Mouse (Mus musculus) right cerebral cortex, postnatal 36 days (tissue): ENCODE measurements around the gene Poln.

ENCODE experiments used
- DNase-seq, 2 experiments: peaks; one replicate each; pipeline ENCODE4 v3.0.0; 2022; ENCODE audit warnings: low spot score in 2 of 2, mixed read lengths in 1 of 2

Gene Poln

DNA sequence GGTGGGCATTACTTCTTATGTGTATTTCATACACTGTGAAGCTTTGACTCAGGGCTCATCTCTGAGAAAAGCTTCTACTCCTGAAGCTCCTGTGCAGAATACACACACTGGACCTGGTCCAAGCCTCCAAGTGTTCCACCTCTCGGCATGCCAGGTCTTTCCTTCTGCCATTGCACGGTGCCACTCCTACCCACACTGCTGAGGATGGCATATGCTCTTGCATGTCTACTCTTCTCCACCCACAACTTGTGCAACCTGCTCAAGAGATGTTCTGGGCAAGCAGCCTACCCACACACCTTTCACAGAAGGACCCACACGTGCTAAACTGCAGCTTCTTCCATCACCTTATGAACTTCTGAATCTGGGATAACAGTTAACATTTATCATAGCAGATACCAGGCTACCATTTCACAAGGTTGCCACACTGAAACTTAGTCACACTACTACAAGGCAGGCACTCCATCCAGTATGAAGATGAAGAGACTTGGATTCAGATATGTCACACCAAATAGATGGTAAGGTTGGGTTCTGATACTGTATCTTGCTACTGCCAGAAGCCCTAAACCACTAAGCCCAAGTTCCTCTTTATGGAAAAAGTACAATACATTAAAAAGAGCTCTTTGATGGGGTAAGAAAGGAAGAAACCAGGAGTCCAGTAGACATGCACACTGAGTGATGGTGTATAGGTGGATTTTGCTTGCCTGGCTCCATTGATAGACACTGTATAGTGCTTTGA lies 50.0 kb downstream of the Poln start:
- DNase-seq: peak; percentile 38 to 42

DNA sequence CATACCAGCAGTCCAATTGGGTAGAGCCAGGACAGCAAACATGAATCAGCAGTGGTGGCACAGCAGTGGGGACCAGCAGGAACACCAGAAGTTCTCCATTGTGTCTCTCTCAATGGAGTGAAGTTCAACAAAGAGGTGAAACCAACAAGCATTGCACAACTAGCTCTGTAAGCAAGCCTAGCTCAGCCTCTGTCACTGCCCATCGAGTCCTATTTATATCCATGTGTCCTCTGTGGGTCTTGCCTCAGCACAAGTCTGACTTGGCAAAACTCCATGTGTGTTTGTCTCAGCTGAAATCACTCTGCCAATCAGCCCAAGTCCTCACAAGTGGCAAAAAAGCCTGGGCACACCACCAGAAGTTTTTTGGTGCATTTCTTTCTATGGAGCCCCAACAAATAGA lies 63.6 kb downstream of the Poln start:
- no peak for DNase-seq

DNA sequence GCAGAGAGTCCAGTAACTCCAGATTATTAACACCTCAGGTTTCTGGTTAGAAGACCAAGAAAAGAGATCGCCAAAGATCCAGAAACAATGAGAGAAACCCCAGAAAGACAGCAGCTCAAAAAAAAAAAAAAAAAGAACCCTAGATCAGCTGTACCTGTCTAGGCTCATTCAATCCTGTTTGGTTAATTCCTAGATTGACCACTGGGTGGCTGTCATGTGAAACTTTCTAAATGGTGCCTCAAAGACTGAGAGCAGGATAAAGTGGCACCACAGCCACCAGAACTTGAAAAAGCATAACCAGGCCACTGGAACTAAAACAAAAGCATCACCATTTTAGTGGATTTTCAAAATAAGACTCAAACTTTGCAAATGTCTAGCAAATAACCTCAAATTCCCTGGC lies 71.9 kb downstream of the Poln start:
- DNase-seq: peak; percentile 19 to 52

DNA sequence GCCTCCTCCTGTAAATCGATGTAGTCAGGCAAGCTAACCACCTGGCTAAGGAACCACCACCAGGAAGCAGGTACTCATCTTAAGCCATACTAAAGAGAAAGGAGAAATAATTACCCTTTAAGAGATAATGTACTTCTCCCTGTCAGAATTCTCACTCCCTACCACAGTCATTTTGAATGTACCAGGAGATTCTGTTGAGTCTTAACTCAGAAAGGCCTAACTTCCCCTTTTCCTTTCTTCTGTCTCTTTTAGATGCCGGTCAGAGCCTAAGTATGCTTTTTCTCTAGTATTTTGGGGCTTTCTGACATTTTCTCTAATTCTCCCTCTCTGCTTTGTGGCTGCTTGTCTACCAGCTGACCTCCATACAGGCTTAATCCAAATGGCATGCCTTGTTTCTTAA lies 76.2 kb downstream of the Poln start:
- DNase-seq: no peak

DNA sequence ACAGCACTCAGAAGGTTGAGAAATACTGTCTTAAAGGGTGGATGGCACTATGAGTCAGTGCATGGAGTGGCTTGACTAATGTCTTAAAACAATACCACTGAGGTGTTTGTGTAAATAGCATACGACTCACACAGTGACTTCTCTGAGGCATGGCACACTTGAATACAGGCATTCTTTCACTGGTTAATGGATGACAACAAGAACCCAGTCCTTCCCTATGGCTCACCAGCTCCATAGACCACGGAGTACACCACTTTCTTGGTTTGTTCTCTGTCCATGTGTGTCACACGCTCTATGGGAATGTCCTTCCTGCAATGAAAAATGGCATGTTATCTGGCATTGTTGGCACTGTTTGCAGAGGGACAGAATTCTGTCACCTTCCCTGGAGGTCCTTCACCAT lies 136.7 kb downstream of the Poln start:
- no peak for DNase-seq

DNA sequence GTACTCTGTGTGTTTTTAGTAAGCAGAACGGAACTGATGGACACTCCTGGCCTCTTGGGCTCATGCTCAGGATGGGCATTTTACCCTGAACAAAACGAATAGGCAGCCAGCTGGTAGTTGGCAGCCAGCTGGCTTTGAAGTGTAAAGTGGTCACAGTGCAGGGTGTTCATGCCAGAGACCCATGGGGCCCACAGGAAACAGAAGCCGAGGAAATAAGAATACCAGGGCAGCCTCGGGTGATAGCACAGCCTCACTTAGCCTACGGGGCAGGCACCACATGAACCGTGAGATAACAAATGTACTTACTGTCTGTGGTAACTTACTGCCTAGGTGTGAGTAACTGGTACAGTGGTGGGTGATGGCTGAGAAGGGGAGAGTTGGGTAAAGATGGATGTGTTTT lies 138.2 kb downstream of the Poln start:
- DNase-seq: no peak

DNA sequence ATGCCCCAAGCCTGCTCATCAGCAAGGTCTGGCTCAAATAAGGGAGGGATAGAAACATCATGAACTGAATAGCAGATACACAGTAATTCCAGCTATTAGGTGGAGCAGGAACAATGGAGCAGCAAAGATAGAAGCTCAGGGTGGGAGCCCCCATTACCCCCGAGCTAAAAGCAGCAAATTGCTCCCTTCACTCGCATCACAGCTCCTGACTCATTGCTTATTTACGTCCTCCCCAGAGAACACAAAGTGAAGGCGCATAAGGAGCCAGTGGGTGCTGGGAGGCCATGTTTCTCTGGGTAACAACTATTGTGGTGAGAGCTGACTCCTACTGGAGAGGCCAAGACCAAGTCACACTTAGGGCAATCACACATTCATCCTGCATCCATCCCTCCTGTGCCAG lies 139.1 kb downstream of the Poln start:
- DNase-seq: no peak

DNA sequence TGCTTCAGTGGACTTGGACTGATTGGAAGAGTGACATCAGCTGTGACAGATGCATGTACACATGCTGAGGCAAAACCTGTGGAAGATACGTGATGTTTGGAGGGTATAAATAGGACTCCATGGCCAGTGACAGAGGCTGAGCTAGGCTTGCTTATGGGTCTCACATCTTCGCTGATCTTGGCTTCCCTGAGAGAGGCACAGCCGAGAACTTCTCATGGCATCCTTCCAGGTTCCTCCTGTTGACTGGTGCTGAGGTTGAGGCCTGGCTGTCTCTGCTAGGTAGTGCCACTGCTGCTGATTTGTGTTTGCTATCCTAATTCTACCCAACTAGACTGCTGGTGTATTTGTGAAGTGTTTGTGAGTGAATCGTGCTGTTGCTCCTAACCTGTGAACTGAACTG lies 150.3 kb downstream of the Poln start:
- DNase-seq: no peak

DNA sequence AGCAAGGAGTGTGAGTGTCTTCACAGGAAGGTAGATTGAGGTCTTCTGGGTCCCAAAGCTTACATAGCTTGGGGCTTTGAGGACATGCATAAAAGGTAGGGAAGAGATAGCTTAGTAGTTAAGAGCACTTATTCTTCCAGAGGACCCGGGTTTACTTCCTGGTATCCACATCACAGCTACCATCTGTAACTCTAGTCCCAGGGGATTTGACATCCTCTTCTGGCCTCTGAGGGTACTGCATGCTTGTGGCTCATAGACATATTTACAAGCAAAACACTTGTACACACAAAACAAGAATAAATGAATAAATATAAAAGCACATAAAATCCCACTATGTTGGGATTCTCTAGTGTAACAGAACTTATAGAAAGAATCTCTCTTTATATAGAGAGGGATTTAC lies 154.6 kb downstream of the Poln start:
- no peak for DNase-seq

DNA sequence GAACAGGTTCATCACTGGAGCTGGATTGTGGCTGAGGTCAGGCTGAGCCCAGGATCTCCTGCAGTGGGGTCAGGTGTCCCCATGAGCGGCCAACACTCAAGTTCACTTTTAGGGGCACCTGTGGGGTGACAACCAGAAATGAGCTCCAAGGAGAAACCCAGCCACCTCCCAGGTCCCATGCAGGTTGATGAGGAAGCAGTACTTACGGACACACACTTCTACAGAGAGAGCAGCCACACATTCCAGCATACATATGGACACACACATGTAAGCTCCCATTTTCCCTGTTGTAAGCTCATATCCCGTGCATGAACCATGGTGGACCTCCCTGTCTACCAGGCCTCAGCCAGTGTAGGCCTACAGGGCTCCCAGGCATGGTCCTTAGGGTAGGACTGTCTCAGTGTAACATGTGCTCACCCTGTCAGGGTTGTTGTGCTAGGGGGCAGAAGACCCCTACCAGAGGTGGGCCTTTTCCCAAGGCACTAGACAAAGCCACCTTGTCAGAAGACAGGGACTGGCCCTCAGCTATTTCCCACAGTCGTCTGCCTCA lies 161.8 kb downstream of the Poln start:
- DNase-seq: no peak

DNA sequence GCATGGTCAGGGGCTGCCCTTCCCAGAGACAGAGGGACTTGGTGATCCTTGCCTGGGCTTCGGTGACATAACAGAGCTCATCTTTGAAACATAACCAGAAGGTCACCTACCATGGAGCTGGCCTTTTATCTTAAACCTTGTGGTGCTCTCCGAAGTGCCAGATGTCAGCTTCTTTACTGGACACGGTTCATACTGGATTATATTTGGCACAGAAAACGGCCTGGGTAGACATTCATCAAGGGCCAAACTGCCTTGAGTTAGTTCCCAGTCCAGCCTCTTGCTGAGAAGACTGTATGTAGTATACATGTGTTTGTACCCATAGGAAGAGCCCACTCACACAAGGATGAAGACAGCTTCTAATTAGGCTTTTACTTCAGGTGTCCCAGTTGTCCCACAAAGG lies 162.4 kb downstream of the Poln start:
- no peak for DNase-seq

DNA sequence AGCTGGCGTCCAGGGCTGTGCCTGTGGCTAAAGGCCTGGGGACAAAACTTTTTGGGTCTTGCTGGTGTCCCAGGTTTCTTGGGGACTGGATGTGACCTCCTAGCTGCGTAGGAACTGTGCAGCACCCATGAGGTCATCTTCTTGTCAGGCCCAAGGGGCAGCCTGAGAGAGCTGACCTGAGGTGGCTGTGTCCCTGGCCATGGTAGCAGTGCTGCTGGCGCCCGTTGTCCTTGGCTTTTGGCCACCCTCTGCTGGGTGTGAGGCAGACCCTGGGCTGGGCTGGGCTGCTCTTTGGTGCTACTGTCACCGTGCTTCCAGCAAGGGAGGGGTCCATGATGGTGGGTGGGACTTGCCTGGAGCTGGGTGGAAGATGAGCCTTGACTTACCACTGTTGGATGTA lies 164.6 kb downstream of the Poln start:
- no peak for DNase-seq

DNA sequence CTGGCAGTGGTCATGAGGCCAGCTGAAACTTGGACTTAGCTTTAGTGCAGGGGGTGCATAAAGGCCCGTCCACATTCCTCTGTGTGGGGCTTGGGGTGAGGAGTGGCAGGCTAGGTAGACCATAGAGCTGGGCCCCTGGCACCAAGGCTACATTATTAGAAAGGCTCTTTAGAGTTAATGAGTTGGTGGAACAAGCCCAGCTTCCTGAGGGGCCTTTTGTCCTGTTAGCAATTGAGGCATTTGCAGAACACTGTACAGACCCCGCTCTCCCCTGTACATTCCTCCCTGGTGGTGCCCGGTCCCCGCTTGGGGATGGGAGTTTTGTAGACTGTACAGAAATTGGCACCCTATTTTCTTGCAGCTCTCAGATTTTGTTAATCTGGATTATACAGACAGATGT lies 166.6 kb downstream of the Poln start:
- no peak for DNase-seq

DNA sequence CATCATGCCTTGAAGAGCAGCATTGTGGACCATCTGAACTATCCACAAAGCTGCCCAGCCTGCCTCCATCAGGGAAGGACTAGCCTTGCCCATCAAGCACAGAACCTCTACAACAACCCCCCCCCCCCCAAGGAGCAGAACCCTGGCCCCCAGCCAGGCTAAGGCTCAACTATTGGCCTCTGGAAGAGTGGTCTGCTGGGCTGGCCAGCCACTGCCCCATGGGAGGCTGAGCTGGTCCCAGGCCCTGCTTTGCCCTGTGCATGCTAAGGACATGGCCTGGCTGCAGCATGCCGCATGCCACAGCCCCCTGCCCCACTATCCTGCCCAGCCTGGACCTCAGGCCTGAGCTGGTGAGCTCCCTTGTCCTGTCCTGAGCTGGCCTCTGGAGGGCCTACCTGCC lies 167.8 kb downstream of the Poln start:
- DNase-seq: no peak

DNA sequence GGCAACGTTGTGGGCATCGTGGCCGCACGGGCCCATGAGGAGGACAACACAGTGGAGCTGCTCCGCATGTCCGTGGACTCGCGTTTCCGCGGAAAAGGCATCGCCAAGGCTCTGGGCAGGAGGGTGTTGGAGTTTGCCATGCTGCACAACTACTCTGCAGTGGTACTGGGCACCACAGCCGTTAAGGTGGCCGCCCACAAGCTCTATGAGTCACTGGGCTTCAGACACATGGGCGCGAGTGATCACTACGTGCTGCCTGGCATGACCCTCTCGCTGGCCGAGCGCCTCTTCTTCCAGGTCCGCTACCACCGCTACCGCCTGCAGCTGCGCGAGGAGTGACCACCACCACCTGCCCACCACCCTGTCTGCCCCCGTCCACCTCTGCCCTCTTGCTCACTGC lies 168.4 kb downstream of the Poln start:
- DNase-seq: peak in 1 of 2 experiments; percentile 39

DNA sequence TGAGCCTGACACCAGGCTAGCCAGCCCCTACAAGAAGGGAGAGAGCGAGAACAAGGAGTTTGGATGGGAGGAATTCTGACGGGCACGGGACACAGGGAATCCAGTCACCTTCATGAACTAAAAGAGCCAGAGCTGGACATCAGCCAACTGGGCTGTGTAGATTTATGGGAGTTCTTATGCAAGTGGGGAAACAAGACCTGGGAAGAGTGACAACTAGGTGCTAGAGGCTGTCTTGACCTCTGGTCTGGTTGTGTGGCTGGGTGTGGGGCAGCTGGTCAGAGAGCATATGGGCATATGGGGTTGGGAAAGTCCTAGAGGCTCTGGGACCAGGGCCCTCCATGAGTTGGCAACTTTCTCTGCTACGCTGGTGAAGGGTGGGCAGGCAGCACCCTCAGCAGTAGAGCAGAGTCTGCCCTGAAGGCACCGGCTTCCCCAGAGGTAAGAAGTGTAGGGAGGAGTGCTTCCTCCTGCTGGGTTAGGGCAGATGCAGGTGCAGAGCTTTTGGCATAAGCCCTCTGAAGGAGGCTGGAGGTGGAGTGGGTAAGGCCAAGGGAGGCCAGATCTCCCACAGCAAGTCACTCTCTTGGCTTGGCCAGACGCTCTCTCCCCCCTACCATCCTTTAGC lies 169.7 kb downstream of the Poln start:
- no peak for DNase-seq

DNA sequence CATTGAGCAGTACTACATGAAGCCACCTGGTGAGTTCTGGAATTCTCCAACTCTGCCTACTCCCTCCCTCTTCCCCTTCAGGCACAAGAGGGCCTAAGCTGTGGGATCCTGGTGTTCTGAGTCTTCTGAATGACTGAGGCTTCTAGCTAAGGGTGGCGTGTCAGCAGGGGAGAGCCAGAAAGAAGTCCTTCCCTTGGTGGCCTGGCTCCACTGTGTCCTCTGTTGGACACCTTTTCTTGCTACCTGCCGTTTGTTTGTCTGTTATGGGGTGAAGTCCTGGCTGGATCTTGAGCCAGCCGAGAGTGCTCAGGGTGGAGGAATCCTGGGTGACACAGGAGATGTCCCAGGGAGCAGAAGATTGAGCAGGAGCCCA lies 170.8 kb downstream of the Poln start:
- DNase-seq: no peak

DNA sequence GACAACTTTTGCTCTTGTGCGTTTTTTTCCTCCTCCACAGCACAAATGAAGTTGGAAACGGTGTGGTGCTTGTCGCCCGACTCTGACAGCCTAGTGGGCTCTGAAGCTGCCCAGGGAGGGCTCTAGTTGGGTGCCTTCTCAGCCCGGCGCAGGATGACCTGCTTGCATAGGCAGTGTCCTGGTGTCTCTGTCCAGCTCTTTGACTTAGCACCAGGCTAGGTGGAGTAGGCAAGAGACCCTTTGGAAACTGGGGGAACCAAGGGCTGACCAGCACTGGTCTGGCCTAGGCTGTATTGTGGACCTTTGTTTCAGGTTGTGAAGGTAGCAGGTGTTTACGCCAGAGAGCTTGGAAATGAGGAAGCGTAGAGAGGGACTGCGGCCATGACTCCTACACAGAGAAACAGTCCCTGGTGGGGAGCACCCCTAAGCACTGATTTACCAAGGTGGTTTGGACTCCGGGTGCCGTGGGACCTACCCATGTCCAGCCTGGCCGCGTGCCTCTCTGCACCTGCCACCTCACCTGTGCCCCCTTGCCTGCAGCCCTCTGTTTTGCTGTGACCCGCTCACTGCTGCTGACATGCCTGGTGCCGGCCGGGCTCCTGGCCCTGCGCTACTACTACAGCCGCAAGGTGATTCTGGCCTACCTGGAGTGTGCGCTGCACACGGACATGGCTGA lies 171.3 kb downstream of the Poln start:
- no peak for DNase-seq

DNA sequence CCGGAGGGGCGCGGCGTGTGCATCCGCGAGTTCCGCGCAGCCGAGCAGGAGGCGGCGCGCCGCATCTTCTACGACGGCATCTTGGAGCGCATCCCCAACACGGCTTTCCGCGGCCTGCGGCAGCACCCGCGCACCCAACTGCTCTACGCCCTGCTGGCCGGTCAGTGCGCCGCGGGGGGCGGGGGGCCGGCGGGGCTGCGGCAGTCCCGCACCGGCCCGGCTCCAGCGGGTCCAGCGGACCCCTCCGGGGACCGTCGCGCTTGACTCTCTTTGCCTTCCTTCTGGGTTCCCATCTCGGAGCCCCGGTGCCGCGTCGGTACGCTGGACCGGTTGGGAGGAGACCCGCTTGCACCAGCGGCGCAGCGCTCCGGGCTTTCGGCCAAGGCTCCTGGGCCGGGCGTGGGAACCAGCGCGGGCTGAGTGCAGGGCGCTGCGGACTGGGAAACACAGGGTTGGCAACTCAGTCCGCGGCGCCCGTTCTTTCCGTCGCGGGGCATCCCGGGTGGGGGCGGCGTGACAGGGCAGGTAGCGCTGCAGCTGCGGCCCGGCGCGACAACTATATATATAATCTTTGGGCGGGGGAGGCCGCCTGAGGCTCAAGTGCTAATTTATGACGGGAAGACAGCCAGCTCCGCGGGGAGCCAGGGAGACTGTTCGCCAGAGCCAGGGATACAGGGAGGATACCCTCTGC lies 172.1 kb downstream of the Poln start:
- peak; percentile 79 to 84 for DNase-seq

DNA sequence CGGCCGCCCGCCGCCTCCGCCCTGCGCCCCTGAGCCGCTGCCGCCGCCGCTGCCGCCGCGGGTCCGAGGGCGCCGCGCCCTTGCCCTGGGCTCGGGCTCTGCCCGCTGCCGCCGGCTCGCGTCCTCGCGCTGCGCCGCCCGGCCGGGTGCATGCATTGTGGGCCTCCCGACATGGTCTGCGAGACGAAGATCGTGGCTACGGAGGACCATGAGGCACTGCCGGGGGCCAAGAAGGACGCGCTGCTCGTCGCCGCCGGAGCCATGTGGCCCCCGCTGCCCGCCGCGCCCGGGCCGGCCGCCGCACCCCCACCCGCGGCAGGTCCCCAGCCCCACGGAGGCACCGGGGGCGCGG lies 172.6 kb downstream of the Poln start:
- DNase-seq: no peak

DNA sequence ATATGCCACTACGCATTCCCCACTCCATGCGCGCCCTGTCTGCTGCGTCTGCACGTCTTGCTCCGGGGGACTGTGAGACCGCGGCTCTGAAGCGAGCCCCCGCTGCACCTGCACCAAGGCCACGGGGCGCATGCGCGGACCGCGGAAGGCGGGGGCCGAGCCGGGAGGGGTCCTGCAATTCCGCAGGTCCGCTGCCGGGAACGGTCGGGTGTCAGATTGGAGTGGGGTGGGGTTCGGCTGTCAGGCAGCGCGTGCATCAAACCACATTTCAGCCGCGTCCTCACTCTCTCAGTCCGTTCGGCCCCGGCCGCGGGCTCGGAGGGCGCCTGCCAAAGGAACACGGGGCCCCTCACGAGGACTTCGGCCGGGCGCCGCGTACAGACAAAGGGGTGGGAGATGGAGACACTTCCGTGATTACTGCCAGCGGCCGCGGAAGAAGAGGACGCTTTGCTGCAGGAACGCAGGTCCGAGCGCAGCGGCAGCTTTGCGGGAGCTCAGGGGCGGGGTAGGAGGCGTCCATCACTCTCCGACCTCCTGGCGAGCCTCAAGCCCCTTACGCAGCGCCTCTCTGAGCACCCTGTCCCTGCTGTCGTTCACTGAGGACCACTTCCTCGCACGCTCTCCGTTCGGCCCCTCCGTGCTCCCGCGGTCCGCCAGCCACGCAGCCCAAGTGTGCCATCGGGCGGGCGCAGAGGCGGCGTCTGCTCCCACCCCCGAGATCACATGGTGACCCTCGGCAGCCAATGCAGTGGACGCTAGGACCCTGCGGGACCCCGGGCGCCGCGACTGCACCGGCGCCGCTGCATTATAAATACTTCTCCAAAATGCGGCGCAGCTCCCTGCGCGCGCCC lies 173.2 kb downstream of the Poln start, which contains the start of gene Nat8l:
TSS of gene Nat8l (plus strand) at position 142 of the 851 bp plus-strand sequence.
- peak; percentile 86 to 87 for DNase-seq
